Mouse (Mus musculus): ENCODE data around the gene 1700011L22Rik.

Gene 1700011L22Rik

GRCm38 (mm10) chr8:79248470-79248869, at the start of gene 1700011L22Rik:
TSS of gene 1700011L22Rik (minus strand) at chr8:79248570.
- DNase-seq (ENCODE audit: low spot score in 2 of 2) = no peak

GRCm38 (mm10) chr8:79297763-79298162, 49.4 kb upstream of the 1700011L22Rik start:
- peak; percentile 43 to 50 for DNase-seq (ENCODE audit: low spot score in 2 of 2)

- no peak for DNase-seq (ENCODE audit: low spot score in 2 of 2)
Observed at GRCm38 (mm10) chr8:79295276-79296105, 47.1 kb upstream of the 1700011L22Rik start.

- DNase-seq (ENCODE audit: low spot score in 2 of 2) = peak; percentile 92
Observed at GRCm38 (mm10) chr8:79294610-79295275, 46.4 kb upstream of the 1700011L22Rik start, which contains the start of gene Mmaa. TSS of gene Mmaa (minus strand) at chr8:79294937.

- DNase-seq (ENCODE audit: low spot score in 2 of 2) = no peak
Observed at GRCm38 (mm10) chr8:79293841-79294240, 45.5 kb upstream of the 1700011L22Rik start.

GRCm38 (mm10) chr8:79292712-79293264, 44.4 kb upstream of the 1700011L22Rik start:
- DNase-seq (ENCODE audit: low spot score in 2 of 2) = no peak

- no peak for DNase-seq (ENCODE audit: low spot score in 2 of 2)
Observed at GRCm38 (mm10) chr8:79289592-79289991, 41.2 kb upstream of the 1700011L22Rik start.

DNA sequence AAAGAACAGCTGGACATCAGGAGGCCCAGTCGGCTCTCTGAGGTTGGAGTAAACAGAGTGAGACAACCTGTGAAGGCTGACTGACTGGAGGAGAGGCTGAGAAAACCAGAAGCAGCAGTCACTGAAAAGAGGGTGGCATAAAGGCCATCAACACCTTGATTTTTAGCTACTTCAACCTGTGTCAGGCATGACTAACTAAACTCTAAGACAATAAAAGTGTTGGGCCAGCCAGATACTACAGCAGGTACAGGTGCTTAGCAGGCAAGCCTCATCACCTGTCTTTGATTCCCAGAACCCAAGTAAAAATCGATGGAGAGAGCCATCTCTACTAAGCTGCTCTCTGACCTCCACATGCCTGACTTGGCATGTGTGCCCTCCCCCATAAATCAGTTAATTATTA, 40.3 kb upstream of the 1700011L22Rik start:
- no peak for DNase-seq (ENCODE audit: low spot score in 2 of 2)

DNA sequence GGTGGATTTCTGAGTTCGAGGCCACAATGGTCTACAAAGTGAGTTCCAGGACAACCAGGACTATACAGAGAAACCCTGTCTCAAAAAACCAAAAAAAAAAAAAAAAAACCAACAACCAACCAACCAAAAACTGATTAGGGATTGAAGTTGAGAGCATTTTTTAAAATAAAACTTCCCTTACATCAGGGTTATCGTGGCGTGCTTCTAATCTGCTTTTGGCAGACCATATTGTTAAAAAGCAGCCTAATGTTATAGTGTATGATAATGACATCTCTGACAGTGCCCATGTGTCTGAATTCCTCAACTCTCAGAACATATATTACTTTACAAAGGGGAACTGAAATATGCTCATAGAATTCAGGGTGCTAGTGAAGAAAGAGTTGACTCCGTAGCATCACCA, 39.9 kb upstream of the 1700011L22Rik start:
- no peak for DNase-seq (ENCODE audit: low spot score in 2 of 2)

DNA sequence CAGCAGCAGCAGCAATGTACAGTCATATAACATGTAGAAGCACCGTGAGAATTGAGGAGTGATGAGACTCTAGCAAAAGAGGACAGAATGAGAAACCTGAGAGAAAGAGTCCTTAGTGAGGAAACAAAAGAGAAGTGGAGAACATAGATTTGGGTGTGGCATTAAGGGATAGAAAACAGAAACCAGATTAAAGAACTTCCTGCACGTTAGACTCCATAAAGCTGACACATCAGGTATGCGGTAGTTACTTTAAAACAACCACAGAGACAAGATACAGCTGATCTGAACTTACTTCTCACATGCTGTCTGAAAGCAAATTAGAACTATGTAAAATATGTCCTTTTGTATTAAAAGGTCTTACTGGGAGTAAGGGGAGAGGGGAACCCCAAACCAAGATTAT, 38.1 kb upstream of the 1700011L22Rik start:
- no peak for DNase-seq (ENCODE audit: low spot score in 2 of 2)

- no peak for DNase-seq (ENCODE audit: low spot score in 2 of 2)
Observed at GRCm38 (mm10) chr8:79284626-79285025, 36.3 kb upstream of the 1700011L22Rik start.

GRCm38 (mm10) chr8:79281376-79281890, 33.1 kb upstream of the 1700011L22Rik start:
- DNase-seq (ENCODE audit: low spot score in 2 of 2) = no peak

GRCm38 (mm10) chr8:79277264-79277870, 29.0 kb upstream of the 1700011L22Rik start:
- no peak for DNase-seq (ENCODE audit: low spot score in 2 of 2)

GRCm38 (mm10) chr8:79274940-79275339, 26.6 kb upstream of the 1700011L22Rik start:
- DNase-seq (ENCODE audit: low spot score in 2 of 2) = no peak

DNA sequence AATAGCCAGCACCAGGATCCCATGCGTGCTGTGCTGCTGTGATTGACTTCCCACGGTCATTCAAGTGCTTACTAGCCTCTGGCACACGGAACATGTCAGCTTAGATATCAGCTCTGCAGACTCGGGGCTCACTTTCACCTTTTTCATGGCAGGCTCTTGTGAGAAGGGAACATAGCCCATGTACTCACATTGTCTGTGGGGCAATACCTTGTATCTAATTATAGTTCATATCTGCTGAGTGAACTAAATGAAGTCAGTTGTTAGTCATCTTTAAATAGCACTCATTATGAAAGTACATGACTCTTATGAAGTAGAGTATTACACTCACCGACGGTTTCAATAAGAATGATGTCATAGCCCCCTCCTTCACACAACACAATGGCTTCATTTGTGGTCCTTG, 25.4 kb upstream of the 1700011L22Rik start:
- DNase-seq (ENCODE audit: low spot score in 2 of 2) = no peak

DNA sequence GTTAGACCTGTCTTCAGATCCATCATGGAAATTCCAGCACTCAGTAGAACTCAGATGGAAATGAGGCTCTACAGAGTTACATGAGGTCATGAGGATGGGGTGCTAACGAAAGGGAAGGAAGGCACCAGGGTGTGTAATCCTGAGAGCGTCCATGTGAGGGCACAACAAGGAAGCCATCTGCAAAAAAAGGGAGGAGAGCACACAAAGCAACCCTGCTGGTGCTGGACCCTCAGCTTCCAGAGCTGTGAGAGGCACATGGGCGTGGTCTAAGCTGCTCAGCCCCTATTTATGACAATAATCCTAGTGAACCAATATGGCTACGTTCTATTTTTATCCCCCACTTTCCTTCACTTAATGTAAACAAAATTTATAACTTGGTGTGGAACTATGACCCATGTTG, 24.3 kb upstream of the 1700011L22Rik start:
- DNase-seq (ENCODE audit: low spot score in 2 of 2) = no peak

DNA sequence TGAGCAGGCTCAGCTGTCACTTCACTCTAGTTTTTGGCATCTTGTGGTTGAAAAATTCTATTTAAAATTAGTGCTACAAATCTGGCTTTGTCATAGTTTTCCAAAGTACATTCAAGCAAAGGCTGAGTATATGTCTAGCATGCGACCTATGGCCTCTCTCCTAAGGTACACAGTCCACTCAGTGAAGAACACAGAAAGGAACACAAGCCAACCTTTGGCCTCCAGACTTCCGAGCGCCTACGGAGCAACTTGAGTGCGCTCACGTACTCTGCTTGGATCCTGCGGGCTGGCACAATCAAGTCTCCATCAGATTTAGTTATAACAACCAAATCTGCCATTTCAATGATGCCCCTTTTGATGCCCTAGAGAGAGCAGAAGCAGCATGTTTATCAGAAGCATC, 20.6 kb upstream of the 1700011L22Rik start:
- no peak for DNase-seq (ENCODE audit: low spot score in 2 of 2)

DNA sequence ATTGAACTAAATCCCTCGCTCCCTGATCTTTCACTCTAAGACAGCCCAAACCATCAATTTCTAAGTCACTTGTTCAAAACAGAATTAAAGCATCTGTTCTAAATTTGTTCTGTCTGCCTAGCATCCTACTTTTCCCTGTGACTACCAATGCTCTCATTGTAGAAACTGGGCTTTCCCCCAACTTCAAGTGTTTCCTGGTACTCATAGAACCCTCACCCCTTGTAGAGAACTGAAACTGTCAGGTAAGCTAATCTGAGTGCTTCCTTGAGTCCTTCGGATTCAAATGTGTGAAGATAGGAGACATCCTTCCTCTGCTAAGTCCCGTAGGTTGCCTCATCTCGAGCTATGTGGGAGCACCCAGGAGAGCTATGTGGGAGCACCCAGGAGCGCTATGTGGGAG, 13.6 kb upstream of the 1700011L22Rik start:
- DNase-seq (ENCODE audit: low spot score in 2 of 2) = no peak

DNA sequence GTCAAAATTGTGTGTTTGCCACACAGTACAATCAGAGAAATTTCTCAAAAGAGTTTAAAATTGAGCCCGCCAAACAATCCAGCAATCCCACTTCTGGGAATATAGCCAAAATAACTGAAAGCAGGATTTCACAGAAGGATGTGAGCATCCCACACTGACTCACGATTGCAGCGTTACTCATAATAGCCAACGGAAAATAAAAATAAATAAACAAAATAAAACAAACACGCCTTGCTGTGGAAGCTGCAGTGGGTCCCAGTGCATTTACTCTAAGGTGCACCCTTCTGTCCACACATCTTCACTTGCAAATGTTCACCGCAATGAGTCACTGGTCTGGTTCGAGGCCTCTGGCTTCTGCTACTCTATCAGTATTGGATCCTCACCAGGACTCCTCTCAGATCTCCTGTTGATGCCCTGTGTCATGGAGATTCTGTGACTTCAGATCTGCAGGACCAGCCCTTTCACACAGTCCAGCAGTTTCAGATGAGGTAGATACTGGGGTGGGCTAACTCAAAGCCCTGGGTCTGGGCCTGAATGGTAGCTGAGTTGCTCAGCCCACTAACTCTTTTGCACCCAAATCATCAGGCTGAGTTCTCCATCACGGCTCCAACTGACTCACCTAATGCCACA, 7.8 kb upstream of the 1700011L22Rik start:
- DNase-seq (ENCODE audit: low spot score in 2 of 2) = no peak

DNA sequence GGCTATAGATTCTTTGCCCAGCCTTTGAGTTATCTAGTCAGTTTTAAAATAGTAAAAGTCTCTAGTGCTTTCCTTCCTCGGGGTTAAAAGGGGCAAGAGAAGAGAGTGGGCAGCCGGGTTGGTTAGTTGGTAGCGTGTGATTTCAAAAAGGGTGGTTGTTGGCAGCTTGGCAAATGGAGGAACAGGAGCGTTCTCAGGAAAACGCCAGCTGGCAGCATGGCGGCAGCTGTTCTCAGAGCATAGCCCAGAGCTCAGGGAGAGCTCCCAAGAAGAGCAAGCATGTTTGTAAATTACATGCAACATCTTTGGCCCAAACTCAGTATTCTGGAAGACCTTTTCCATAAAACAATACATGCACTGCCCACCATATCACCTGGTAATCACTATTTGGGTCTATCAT, 5.4 kb upstream of the 1700011L22Rik start:
- DNase-seq (ENCODE audit: low spot score in 2 of 2) = no peak

DNA sequence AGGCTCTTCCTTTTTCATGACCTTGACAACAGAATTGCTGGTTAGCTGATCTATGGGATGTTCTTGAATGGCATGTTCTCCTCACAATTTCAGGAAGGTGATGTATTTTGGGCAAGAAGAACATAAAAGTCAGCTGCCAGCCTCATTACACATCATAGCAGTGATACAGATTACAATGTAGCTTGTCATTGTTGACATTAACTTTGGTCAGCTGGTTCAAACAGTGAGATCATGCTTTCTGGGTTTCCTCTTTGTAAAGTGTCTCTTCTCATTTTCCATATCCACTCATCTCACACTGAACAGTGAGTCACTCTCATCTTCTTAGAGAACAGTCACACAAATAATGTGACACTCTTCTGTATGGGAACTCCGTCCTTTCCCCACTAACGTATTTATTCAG, 4.9 kb downstream of the 1700011L22Rik start:
- DNase-seq (ENCODE audit: low spot score in 2 of 2) = no peak

DNA sequence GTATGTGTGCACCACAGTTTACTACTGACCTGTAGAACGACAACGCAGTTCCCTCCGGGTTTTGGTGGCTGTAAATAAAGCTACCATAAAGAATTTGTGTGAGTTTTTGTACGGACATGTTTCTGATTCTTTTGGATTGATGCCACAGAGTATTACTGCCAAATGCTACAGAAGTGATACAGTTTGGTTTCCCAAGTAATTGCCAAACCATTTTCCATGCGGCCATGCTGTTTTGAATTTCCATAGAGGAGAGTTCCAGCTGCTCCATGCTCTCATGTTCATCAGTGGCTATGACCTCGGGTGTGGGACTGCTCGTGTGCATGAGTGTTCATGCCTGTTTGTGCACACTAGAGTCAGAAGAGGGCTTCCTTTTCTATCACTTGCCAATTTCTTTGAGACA, 8.4 kb downstream of the 1700011L22Rik start:
- DNase-seq (ENCODE audit: low spot score in 2 of 2) = no peak
